Mouse (Mus musculus) neural tube, embryonic 15.5 days (tissue): ENCODE results near the gene Fgfr2. TPM values are rescaled to one million over a fixed set of nuclear protein-coding genes. Genes with fewer than 3 reads are reported as not detected.

Experiments used
- ATAC-seq: fragments of 200-750 bp; cut with Nextera tagmentation; 2 replicates; pipeline ENCODE4 v1.8.0; 2017; ENCODE audit warnings: mild to moderate bottlenecking, moderate TSS enrichment, moderate library complexity; ENCODE audit not compliant: low FRiP score
- H3K27ac ChIP-seq: fragments of 300-500 bp; sonication (generic); replicated peaks from 2 replicates; pipeline ENCODE4 v1.5.1; 2015; ENCODE audit warnings: mild to moderate bottlenecking, inconsistent platforms
- H3K27me3 ChIP-seq: fragments of 300-500 bp; sonication (generic); replicated peaks from 2 replicates; pipeline ENCODE4 v1.6.1; 2015; ENCODE audit warnings: inconsistent platforms
- H3K36me3 ChIP-seq: fragments of 300-500 bp; sonication (generic); 2 replicates; pipeline ENCODE4 v1.6.1; 2015; ENCODE audit warnings: inconsistent platforms
- H3K4me1 ChIP-seq: fragments of 300-500 bp; sonication (generic); 2 replicates; pipeline ENCODE4 v1.6.1; 2015; ENCODE audit warnings: inconsistent platforms
- H3K4me2 ChIP-seq: fragments of 300-500 bp; sonication (generic); 2 replicates; pipeline ENCODE4 v1.6.1; 2015; ENCODE audit warnings: inconsistent platforms, mild to moderate bottlenecking, moderate library complexity
- H3K4me3 ChIP-seq: fragments of 300-500 bp; sonication (generic); replicated peaks from 2 replicates; pipeline ENCODE4 v1.5.1; 2015; ENCODE audit warnings: mild to moderate bottlenecking, inconsistent platforms
- H3K9ac ChIP-seq: fragments of 300-500 bp; sonication (generic); replicated peaks from 2 replicates; pipeline ENCODE4 v1.6.1; 2015; ENCODE audit warnings: mild to moderate bottlenecking, inconsistent platforms
- H3K9me3 ChIP-seq: fragments of 300-500 bp; sonication (generic); replicated peaks from 2 replicates; pipeline ENCODE4 v1.6.1; 2016; ENCODE audit warnings: inconsistent platforms
- WGBS: fragments of 180-500 bp; shearing (Covaris S2); methylation state at CpG from one replicate; pipeline ENCODE4 v1.1.7; 2015; ENCODE audit warnings: mixed read lengths; 5-methylcytosine and 5-hydroxymethylcytosine counted together
- microRNA-seq: library from miRNA; unstranded; fragments of <30 nt; microRNA quantifications from one replicate; pipeline ENCODE4, GENCODE M21; 2017
- polyA plus RNA-seq: library from polyadenylated mRNA; unstranded; fragments of >200 nt; fragmentation: Nextera tagmentation; extraction: Ambion mirVana; gene quantifications from 2 replicates; pipeline ENCODE4 v1.2.1, GENCODE M21; 2015

Gene Fgfr2
- polyA plus RNA-seq, 1 experiment from 2014 or later, result 21.2 TPM

DNA sequence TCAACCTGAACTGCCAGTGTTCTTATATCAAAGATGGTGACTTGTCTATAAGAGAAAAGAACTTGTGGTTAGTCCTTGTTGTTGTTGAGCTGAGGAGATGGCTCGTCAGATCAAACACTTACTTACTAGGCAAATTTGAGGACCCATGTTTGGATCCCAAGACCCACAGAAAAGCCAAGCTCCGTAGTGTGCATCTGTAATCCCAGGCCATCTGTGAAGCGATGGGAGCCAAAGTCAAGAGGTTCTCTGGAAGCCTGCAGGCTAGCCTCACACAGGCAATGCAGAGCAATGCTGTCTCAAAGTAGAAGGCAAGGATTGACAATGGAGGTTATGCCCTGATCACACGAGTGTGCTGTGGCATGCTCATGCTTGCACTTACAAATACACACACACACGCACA lies 2992.9 kb downstream of the Fgfr2 start:
- peaks cover 3% of the 10 kb centered on the region; the same call in 1 of the 2 replicates for H3K9me3 ChIP-seq
- no peak overlapping the region for H3K27ac ChIP-seq
- 86% methylated on average over 5 of the region's 5 CpGs for WGBS
- no peaks in the 10 kb centered on the region for H3K36me3 ChIP-seq
- peaks cover 16% of the 10 kb centered on the region for H3K4me1 ChIP-seq
- no peaks in the 10 kb centered on the region for H3K27me3 ChIP-seq
- H3K4me2 ChIP-seq, result no peak overlapping the region
- H3K4me3 ChIP-seq, result no peak overlapping the region
- H3K9ac ChIP-seq, result no peak overlapping the region
- no peak for ATAC-seq

DNA sequence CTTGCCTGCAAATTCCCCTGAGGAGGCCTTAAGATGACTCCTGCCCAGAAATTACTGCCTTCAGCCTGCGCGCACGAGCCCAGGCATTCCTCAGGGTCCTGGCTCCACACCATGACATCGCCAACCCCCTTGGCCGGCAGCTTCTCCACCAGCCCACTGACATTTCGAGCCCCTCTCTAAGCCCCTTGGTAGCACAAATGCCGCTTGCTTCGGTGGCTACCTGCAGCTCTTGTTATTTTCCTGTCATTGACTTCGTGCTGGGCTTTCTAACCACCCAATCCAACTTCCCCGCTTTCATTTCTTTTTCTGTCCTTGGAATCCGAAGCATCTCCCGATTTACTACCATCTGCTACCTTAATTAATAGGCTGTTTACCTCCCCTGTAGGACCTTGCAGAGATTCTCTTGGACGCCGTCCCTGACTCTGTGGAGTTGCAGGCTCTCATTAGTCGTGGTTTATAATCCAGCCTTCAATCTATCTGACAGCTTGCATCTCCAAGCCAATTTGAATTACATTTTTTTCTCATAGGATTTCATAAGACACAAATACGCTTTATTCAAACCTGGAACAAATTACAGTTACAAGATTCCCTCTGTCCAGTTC lies 2993.7 kb downstream of the Fgfr2 start:
- Histone ChIP-seq H3K4me2 (peak overlapping the region; percentile 41), H3K4me3 (no peak overlapping the region), H3K9me3 (peaks cover 3% of the 10 kb centered on the region; the same call in 1 of the 2 replicates), H3K36me3 (no peaks in the 10 kb centered on the region), H3K27me3 (no peaks in the 10 kb centered on the region), H3K9ac (no peak overlapping the region), H3K27ac (no peak overlapping the region), H3K4me1 (peaks cover 16% of the 10 kb centered on the region)
- ATAC-seq, result no peak
- 13% methylated on average over 16 of the region's 16 CpGs for WGBS

DNA sequence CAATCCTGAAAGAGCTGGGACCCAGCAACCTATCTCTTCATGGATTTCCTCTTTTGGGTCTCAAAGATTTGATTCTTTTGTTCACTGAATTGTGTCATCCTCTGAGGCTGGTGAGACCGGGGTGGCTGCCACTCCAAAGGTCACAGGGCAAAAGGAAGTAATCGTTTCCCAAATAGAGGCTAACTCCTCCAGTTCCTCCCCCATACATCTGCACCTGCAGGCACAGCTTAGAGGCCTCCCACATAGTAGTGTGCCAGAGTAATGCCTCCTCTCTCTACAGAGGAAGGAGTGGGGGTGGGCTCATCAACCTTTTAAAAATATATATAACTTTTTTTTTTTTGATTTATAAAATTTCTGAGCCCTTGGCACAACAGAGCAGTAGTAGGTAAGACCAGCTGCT lies 3001.6 kb downstream of the Fgfr2 start:
- no peak overlapping the region for H3K9ac ChIP-seq
- no peak for ATAC-seq
- H3K4me3 ChIP-seq, result no peak overlapping the region
- H3K9me3 ChIP-seq, result no peaks in the 10 kb centered on the region; the same call in 1 of the 2 replicates
- H3K36me3 ChIP-seq, result no peaks in the 10 kb centered on the region
- H3K4me2 ChIP-seq, result no peak overlapping the region
- WGBS, result 31% methylated on average over 2 of the region's 2 CpGs
- no peak overlapping the region for H3K27ac ChIP-seq
- H3K27me3 ChIP-seq, result no peaks in the 10 kb centered on the region
- H3K4me1 ChIP-seq, result peaks cover 22% of the 10 kb centered on the region

DNA sequence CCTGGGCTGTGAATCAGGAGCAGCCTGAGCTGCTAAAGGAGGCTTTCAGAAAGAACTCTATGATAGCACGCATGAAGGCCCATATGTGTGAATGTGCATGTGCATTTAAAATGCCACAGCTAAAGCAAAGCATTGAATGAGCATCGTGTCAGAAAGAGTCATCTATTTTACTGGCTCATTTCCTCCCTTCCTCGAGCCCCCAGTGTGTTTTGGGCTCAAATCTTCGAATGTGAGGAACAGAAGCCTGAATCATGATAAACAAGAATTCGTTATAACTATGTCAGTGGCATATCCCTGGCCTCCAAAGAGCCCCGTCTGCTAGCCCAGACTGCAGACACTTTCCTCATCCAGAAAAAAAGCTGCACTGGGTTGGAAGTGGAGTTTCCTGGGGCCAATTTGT lies 3003.7 kb downstream of the Fgfr2 start:
- Histone ChIP-seq H3K9me3 (no peaks in the 10 kb centered on the region), H3K36me3 (no peaks in the 10 kb centered on the region), H3K27ac (no peak overlapping the region), H3K4me3 (no peak overlapping the region), H3K4me1 (peaks cover 22% of the 10 kb centered on the region), H3K4me2 (no peak overlapping the region), H3K27me3 (no peaks in the 10 kb centered on the region), H3K9ac (no peak overlapping the region)
- ATAC-seq, result no peak
- 49% methylated on average over 6 of the region's 6 CpGs for WGBS

DNA sequence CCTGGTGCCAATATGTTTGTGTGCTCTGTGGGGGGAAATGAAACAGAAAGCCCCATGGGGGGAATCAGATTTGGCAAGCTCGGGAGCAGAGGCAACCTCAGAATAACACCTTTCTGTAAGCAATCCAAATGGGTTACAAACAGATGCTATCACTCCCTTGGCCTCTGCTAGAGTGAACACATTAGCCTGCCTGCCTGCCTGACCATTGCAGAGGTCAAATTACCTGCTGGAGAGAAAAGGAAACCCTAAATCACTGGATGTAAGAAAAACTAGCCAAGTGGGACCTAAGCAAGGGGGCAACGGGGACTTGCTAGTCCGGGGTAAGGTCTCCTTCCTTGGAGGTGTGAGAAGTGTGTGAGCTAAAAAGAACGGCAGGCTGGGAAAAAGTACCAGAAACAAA lies 3004.4 kb downstream of the Fgfr2 start:
- Histone ChIP-seq H3K27me3 (no peaks in the 10 kb centered on the region), H3K27ac (no peak overlapping the region)
- no peak for ATAC-seq

DNA sequence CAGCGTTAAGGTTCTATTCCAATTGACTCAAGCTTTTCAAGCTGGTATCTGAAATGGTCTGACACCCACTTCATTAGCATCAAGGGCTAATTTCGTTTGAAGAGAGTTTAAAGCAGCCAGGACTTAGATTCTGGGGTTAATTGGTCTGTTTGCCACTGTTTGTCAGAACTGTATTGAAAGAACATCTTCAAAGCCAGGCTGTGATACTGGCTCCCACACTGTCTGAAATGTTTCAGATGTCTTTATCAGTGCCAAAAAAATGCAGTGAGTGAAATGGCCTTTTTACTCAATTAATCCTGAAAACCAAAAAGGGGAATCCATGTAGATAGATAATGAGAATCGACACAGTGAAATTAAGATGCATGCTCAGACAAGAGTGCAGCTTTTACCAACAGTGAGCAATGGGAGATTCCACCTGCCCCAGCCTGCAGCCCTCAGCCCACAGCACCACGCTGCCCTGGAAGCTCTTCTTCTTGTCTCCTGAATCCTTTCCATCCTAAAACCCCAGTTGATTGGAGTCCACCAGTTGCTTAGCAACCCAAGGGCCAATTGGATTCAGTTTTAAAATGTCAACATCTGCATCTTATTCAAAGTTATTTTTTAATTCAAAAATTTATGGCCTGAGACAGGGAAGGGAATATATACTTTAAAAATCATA lies 3005.6 kb downstream of the Fgfr2 start:
- Histone ChIP-seq H3K4me3 (no peak overlapping the region), H3K27ac (no peak overlapping the region), H3K4me2 (no peak overlapping the region), H3K9ac (no peak overlapping the region), H3K4me1 (peaks cover 22% of the 10 kb centered on the region), H3K27me3 (no peaks in the 10 kb centered on the region), H3K36me3 (no peaks in the 10 kb centered on the region), H3K9me3 (no peaks in the 10 kb centered on the region)
- WGBS, result 23% methylated on average over 4 of the region's 4 CpGs
- ATAC-seq, result no peak

More for the DNA sequence above, 3004.4 kb downstream of the Fgfr2 start:
- Histone ChIP-seq H3K4me2 (no peak overlapping the region), H3K4me3 (no peak overlapping the region), H3K9ac (no peak overlapping the region), H3K9me3 (no peaks in the 10 kb centered on the region), H3K36me3 (no peaks in the 10 kb centered on the region), H3K4me1 (peaks cover 22% of the 10 kb centered on the region)
- 40% methylated on average over 4 of the region's 4 CpGs for WGBS

DNA sequence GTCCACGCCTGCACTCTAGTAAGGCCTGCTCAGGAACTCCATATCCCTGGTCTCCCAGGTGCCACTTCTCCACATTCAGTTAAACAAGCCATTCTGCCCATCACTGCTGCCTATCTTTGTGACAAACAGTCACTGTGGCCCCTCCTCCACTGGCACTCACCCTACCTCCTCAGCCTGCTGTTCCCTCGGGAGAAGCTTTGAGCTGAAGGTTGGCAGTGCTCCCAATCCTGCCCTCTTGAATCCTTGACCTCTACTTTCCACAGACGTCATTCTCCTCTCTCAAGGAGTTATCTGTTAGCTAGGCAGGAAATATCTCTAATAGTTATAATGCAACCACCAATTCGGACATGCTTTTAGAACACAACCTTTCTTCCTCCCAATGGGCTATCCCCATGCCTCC lies 3008.7 kb downstream of the Fgfr2 start:
- no peak overlapping the region for H3K27ac ChIP-seq
- H3K4me1 ChIP-seq, result peaks cover 18% of the 10 kb centered on the region
- H3K4me2 ChIP-seq, result no peak overlapping the region
- no peaks in the 10 kb centered on the region for H3K9me3 ChIP-seq
- no peaks in the 10 kb centered on the region for H3K27me3 ChIP-seq
- 79% methylated on average over 4 of the region's 4 CpGs for WGBS
- no peaks in the 10 kb centered on the region for H3K36me3 ChIP-seq
- H3K9ac ChIP-seq, result no peak overlapping the region
- H3K4me3 ChIP-seq, result no peak overlapping the region
- no peak for ATAC-seq

Small RNA genes lying within 50 kb of the gene (microRNA-seq; reads per million reads assigned to microRNA genes)
- gene Mir7061, result 1.2 reads per million

Other genes starting within 250 kb of the Fgfr2 start
- gene Zranb1, start 192.2 kb downstream of the Fgfr2 start, polyA plus RNA-seq, result 19.6 and 20.5 TPM in 2 replicates
- gene Ctbp2, start 1.0 kb upstream of the Fgfr2 start, polyA plus RNA-seq, result 50.5 and 52.0 TPM in 2 replicates